Mouse (Mus musculus) olfactory bulb, adult 2 months (tissue): ENCODE data around the gene Lamtor1.

ENCODE experiments used
- CTCF ChIP-seq: fragments of 200-500 bp; IDR thresholded peaks from 2 replicates; pipeline ENCODE4 v1.5.1; 2012; ENCODE audit warnings: low read depth, mild to moderate bottlenecking, low read length, moderate library complexity; ENCODE audit not compliant: insufficient read depth
- POLR2A ChIP-seq: fragments of 200-500 bp; IDR thresholded peaks from 2 replicates; pipeline ENCODE4 v1.6.1; 2012; ENCODE audit warnings: mild to moderate bottlenecking, low read depth, low read length, moderate library complexity; ENCODE audit not compliant: insufficient read depth

DNA sequence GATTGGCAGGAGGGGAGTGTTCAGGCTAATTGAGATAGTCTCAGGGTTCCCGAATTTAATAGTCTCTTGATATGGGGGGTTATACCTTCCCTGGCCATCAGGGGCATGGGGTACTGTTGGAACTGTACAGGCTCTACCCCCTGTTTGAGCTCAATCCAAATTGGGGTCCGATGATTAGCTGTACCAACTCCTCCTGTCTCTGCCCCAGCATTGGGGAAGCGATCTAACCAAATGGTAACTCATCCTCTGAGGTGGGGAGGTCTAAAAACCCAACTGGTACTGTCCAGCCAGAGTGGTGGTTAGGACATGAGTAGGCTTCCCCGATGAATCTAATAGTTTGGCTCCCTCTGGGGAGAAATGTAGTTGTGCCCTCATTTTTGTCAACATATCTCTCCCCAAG lies 31.3 kb downstream of the Lamtor1 start:
- no peak for TF ChIP-seq POLR2A
- no peak for TF ChIP-seq CTCF
